Mouse (Mus musculus) kidney, postnatal 0 days (tissue): ENCODE results near the gene Sult2a3. TPM values are rescaled to one million over a fixed set of nuclear protein-coding genes. Genes with fewer than 3 reads are reported as not detected.
"Not testable (repeated sequence)": the region's sequence is repeated elsewhere in the genome, so short reads cannot be mapped to it uniquely, and the experiment has no call there.

Experiments
- ATAC-seq: fragments of 200-750 bp; cut with Nextera tagmentation; replicated peaks from 2 replicates; pipeline ENCODE4 v1.8.0; 2017; ENCODE audit warnings: low read depth, moderate number of reproducible peaks, moderate TSS enrichment, moderate library complexity; ENCODE audit not compliant: low FRiP score
- DNase-seq: peaks from one replicate; pipeline ENCODE4 v3.0.0-alpha.2; 2016; ENCODE audit warnings: low spot score
- H3K27ac ChIP-seq: fragments of 300-500 bp; sonication (generic); 2 replicates; pipeline ENCODE4 v1.5.1; 2014; ENCODE audit warnings: mild to moderate bottlenecking
- H3K27me3 ChIP-seq: fragments of 300-500 bp; sonication (generic); 2 replicates; pipeline ENCODE4 v1.6.1; 2014; ENCODE audit warnings: low read length, mixed read lengths; ENCODE audit not compliant: insufficient read depth
- H3K36me3 ChIP-seq: fragments of 300-500 bp; sonication (generic); 2 replicates; pipeline ENCODE4 v1.6.1; 2014; ENCODE audit warnings: low read length, mixed read lengths; ENCODE audit not compliant: insufficient read depth
- H3K4me1 ChIP-seq: fragments of 300-500 bp; sonication (generic); replicated peaks from 2 replicates; pipeline ENCODE4 v1.6.1; 2014; ENCODE audit warnings: antibody characterized with exemption, low read length, mixed read lengths; ENCODE audit not compliant: insufficient read depth
- H3K4me2 ChIP-seq: fragments of 300-500 bp; sonication (generic); 2 replicates; pipeline ENCODE4 v1.6.1; 2014; ENCODE audit warnings: mild to moderate bottlenecking, low read length, moderate library complexity, mixed read lengths
- H3K4me3 ChIP-seq: fragments of 300-500 bp; sonication (generic); replicated peaks from 2 replicates; pipeline ENCODE4 v1.5.1; 2014; ENCODE audit warnings: low read depth, low read length
- H3K9ac ChIP-seq: fragments of 300-500 bp; sonication (generic); 2 replicates; pipeline ENCODE4 v1.6.1; 2014; ENCODE audit warnings: low read depth, low read length
- H3K9me3 ChIP-seq: fragments of 300-500 bp; sonication (generic); replicated peaks from 2 replicates; pipeline ENCODE4 v1.6.1; 2016; ENCODE audit warnings: low read length, inconsistent platforms, mixed read lengths
- CTCF ChIP-seq: IDR thresholded peaks from 2 replicates; pipeline ENCODE4 v1.5.1; 2016; ENCODE audit warnings: antibody characterized with exemption, low read depth, mild to moderate bottlenecking, moderate library complexity
- WGBS: fragments of 180-500 bp; shearing (Covaris S2); extraction: QIAGEN DNeasy Blood & Tissue Kit; methylation state at CpG from one replicate; pipeline ENCODE4 v1.1.7; 2014; 5-methylcytosine and 5-hydroxymethylcytosine counted together
- polyA plus RNA-seq: library from polyadenylated mRNA; unstranded; fragments of >200 nt; fragmentation: Nextera tagmentation; extraction: Ambion mirVana; gene quantifications from 2 replicates; pipeline ENCODE4 v1.2.1, GENCODE M21; 2015

Sult2a3 gene
- polyA plus RNA-seq: not detected in 2 replicates

DNA sequence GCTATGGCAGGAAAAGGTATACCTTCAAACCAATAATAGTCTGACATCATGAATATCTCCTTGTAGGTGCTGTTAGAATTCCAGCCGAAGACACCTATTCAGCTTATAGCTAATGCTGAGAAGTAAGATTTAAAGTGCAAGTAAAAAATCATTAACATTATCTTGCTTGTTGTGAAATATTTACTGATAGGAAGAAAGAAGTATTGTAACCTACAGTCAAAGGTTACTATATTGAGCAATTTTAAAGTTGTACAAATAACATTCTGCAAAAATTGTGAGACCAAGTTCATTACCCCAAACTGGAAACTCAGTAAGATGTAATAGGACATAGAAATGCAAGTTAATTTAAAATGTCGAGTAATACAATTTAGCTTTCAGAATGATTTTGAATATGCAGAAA, at the start of gene Sult2a3:
Gene Sult2a3 (minus strand): TSS at position 101 of the 400 bp plus-strand sequence.
- Histone ChIP-seq H3K27me3 (no peaks in the 10 kb centered on the region), H3K4me3 (no peak within 1 kb of the TSS), H3K4me2 (no peak within 1 kb of the TSS), H3K9ac (no peak within 1 kb of the TSS), H3K9me3 (no peaks in the 10 kb centered on the region), H3K36me3 (no peaks in the 10 kb centered on the region), H3K4me1 (no peaks in the 10 kb centered on the region), H3K27ac (no peak within 1 kb of the TSS)
- no peak for DNase-seq
- ATAC-seq: no peak
- 96% methylated on average over 2 of the region's 2 CpGs for WGBS
- no peak for TF ChIP-seq CTCF

DNA sequence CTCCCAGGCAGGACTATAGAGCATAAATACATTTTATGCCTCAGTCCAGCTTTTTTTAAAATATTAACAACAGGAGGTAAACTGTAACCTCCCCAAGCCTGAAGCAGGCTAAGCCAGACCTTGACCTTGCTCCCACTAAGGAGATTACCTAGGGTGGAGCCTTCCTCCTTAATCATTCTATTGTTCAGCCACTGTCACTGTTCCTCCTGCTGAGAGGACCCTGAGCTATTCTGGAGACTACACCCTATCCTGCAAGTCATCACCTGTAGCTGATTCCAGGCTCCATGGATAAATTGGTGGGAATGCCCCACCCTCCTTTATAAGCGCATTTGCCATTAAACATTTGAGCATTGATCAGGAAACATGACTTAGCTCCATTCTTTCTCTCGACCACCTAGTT, 2.4 kb downstream of the Sult2a3 start:
- Histone ChIP-seq H3K4me1 (no peaks in the 10 kb centered on the region), H3K36me3 (no peaks in the 10 kb centered on the region), H3K4me3 (no peak overlapping the region), H3K27ac (no peak overlapping the region), H3K27me3 (no peaks in the 10 kb centered on the region), H3K9me3 (no peaks in the 10 kb centered on the region), H3K9ac (no peak overlapping the region), H3K4me2 (no peak overlapping the region)
- TF ChIP-seq CTCF: no peak
- ATAC-seq (no peak), DNase-seq (no peak)
- WGBS: 80% methylated on average over 2 of the region's 2 CpGs

- not testable (repeated sequence) for H3K4me2 ChIP-seq, H3K27me3 ChIP-seq, ATAC-seq, H3K4me1 ChIP-seq, H3K4me3 ChIP-seq, H3K36me3 ChIP-seq, H3K9me3 ChIP-seq, H3K27ac ChIP-seq, H3K9ac ChIP-seq, DNase-seq
- WGBS: 56% methylated on average over 3 of the region's 3 CpGs
Observed at GRCm38 (mm10) chr7:14119865-14120264, 3.0 kb downstream of the Sult2a3 start.

GRCm38 (mm10) chr7:14116761-14117160, 6.1 kb downstream of the Sult2a3 start:
- Histone ChIP-seq H3K36me3 (no peaks in the 10 kb centered on the region), H3K4me1 (no peaks in the 10 kb centered on the region), H3K27me3 (no peaks in the 10 kb centered on the region), H3K4me2 (no peak overlapping the region), H3K9ac (no peak overlapping the region), H3K4me3 (no peak overlapping the region), H3K9me3 (no peaks in the 10 kb centered on the region), H3K27ac (no peak overlapping the region)
- TF ChIP-seq CTCF: no peak
- ATAC-seq (no peak), DNase-seq (no peak)
- WGBS: 9% methylated on average over 1 of the region's 1 CpGs

DNA sequence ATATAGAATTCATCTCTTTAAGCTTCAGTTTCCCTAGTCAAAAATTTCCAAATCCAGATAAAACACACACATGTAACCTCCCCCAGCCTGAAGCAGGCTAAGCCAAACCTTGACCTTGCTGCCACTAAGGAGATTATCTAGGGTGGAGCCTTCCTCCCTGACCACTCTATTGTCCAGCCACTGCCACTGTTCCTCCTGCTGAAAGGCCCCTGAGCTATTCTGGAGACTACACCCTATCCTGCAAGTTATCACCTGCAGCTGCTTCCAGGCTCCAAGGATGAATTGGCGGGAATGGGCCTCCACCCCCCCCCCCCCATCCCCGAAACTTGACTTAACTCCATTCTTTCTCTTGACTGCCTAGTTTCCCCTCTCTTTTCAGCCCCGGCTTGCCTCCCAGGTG, 8.4 kb downstream of the Sult2a3 start:
- H3K27ac ChIP-seq, H3K36me3 ChIP-seq, ATAC-seq, H3K9me3 ChIP-seq, DNase-seq, H3K27me3 ChIP-seq, H3K4me3 ChIP-seq, H3K4me1 ChIP-seq, H3K4me2 ChIP-seq, H3K9ac ChIP-seq: not testable (repeated sequence)
- 65% methylated on average over 3 of the region's 3 CpGs for WGBS

DNA sequence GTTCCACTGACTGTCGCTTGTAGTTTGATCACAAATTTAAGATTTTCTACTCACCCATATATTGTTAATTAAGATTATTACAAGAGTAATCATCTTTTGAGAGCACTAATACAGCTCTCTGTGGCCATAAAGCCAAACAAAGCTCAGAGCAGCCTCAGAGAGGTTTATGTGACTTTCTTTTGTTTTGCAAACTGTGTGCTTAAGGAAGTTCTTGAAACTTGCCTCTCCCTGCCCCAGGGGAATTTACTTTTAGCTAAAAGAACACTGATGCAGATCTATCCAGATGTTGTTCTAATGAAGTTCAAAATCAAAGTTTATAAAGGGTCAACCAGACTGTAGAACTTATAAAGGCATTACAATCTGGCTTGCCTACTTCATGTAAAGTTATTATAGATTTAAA, 75.0 kb downstream of the Sult2a3 start:
- not testable (repeated sequence) for H3K27ac ChIP-seq, DNase-seq, H3K9ac ChIP-seq, H3K4me1 ChIP-seq, H3K9me3 ChIP-seq, ATAC-seq, H3K36me3 ChIP-seq, H3K4me3 ChIP-seq, H3K4me2 ChIP-seq, H3K27me3 ChIP-seq
- 61% methylated on average over 1 of the region's 1 CpGs for WGBS

DNA sequence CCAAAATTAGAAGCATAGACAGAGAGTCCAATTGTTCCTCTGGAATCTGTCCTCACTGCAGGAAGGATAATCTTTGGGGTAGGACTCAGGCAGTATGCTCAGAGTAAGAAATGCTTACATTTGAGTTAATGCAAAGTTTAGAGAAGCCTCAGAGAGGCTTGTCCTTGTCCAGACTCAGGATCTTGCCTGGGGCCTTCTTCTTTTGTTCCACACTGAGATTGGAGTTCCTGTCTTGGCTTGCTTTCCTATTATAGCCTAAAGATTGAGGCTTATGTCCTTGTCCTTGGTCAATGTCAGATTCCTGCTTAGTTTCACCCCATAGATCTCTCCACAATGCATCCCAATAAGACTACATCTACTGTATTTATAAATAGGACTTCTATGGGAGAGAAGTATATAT, 92.0 kb downstream of the Sult2a3 start:
- H3K27me3 ChIP-seq, H3K9ac ChIP-seq, DNase-seq, ATAC-seq, H3K27ac ChIP-seq, H3K9me3 ChIP-seq, H3K4me1 ChIP-seq, H3K36me3 ChIP-seq, H3K4me3 ChIP-seq, H3K4me2 ChIP-seq: not testable (repeated sequence)

Other genes with a start within 250 kb of the Sult2a3 start
- not detected in 2 replicates for gene Sult2a4, start 133.4 kb downstream of the Sult2a3 start, polyA plus RNA-seq
- gene Sult2a6, start 131.8 kb upstream of the Sult2a3 start, polyA plus RNA-seq: not detected in 2 replicates
- gene Obox8, start 210.5 kb upstream of the Sult2a3 start, polyA plus RNA-seq: not detected in 2 replicates